Mouse (Mus musculus) cerebellum, adult 18-20 months (tissue): ENCODE results near the gene Arhgap24.
A peak's percentile ranks its signal among the peaks of the same experiment; 100 is the strongest.
"Not testable (repeated sequence)": the region's sequence is repeated elsewhere in the genome, so short reads cannot be mapped to it uniquely, and the experiment has no call there.

Experiments
- DNase-seq, 2 experiments: peaks; one replicate each; pipeline ENCODE4 v3.0.0; 2021

The Arhgap24 gene

GRCm38 (mm10) chr5:102904066-102904465 is 422.9 kb downstream of the Arhgap24 start:
- no peak for DNase-seq

- DNase-seq: no peak
Observed at GRCm38 (mm10) chr5:102905441-102906211, 424.4 kb downstream of the Arhgap24 start.

- no peak for DNase-seq
Observed at GRCm38 (mm10) chr5:102920199-102920598, 439.0 kb downstream of the Arhgap24 start.

- DNase-seq: peak; percentile 76 to 88
Observed at GRCm38 (mm10) chr5:102926786-102927185, 445.6 kb downstream of the Arhgap24 start.

GRCm38 (mm10) chr5:102930161-102930560 is 449.0 kb downstream of the Arhgap24 start:
- no peak for DNase-seq

GRCm38 (mm10) chr5:102943864-102944630 is 462.9 kb downstream of the Arhgap24 start:
- DNase-seq: not testable (repeated sequence)

GRCm38 (mm10) chr5:102946625-102947024 is 465.4 kb downstream of the Arhgap24 start:
- DNase-seq: no peak

GRCm38 (mm10) chr5:102947061-102947711 is 466.0 kb downstream of the Arhgap24 start:
- DNase-seq: no peak
